In genomic region chr1:55429708-55430107, GRCm38 (mm10) we compare ENCODE assay signal across 22 mouse cellular contexts. TPM values are rescaled to one million over a fixed set of nuclear protein-coding genes. Genes with fewer than 3 reads are reported as not detected.
DNase-seq lines count a peak whose midpoint lies in the region; ATAC-seq and TF ChIP-seq lines count a peak whose summit lies in the region.
"Had no signal": no experiment of that assay in that cellular context is flagged by ENCODE, and none has a peak within 500 bp of the region (broad histone marks: within the 10 kb centered on the region; RNA-seq: fewer than 3 reads in every experiment).

No protein-coding gene starts in this region.

- intact Hi-C loops in left cerebral cortex, postnatal 10 days (cut with DNase I), result no loop called here

- DNase-seq in liver, postnatal 0 days, result no peak
- DNase-seq in liver, embryonic 11.5 days (ENCODE audit: low spot score), result no peak
- DNase-seq in CH12.LX (ENCODE audit: extremely low read depth), result no peak
- no peak for DNase-seq in thymus, adult 18-20 months
- no peak for DNase-seq in left cerebral cortex, postnatal 10 days (ENCODE audit: extremely low spot score in 1 of 2, low spot score in 2 of 2)
- DNase-seq: adrenal gland, postnatal 14 days; cerebellum, adult 11-12 months; cerebellum, adult 9-10 months; cerebellum, postnatal 25 days; gastrocnemius, postnatal 36 days; heart, adult 11 months; heart, postnatal 14 days had no signal

- 99% methylated on average over 1 of the region's 1 CpGs for WGBS in intestine, postnatal 0 days
- WGBS in intestine, embryonic 16.5 days, result 97% methylated on average over 1 of the region's 1 CpGs
- WGBS in liver, postnatal 0 days (ENCODE audit: insufficient replicate concordance), result 93% methylated on average over 1 of the region's 1 CpGs
- 95% methylated on average over 1 of the region's 1 CpGs for WGBS in liver, embryonic 11.5 days

- 0 out of 2 replicates have a peak, but pooled peaks have one; percentile 12 for TF ChIP-seq CTCF in intestine, postnatal 0 days (IDR thresholded peaks at IDR 0.05; ENCODE audit: low read depth)
- TF ChIP-seq CTCF in liver, postnatal 0 days (IDR thresholded peaks at IDR 0.05; ENCODE audit: low read depth), result 0 out of 2 replicates have a peak, but pooled peaks have one; percentile 9
- TF ChIP-seq CTCF in CH12.LX (conservative IDR thresholded peaks at IDR 0.05 in 1 of 2, IDR thresholded peaks at IDR 0.05 in 1 of 2; ENCODE audit: low read depth in 2 of 2, low read length in 2 of 2) (peak in 1 of 2 experiments; percentile 23; a peak in 2 of 4 replicates), E14TG2a.4 (conservative IDR thresholded peaks at IDR 0.05; ENCODE audit: low read length) (0 out of 2 replicates have a peak, but pooled peaks have one; percentile 5)

- no peak overlapping the region for H3K9ac ChIP-seq in intestine, postnatal 0 days (ENCODE audit: low read depth, low read length)
- H3K9ac ChIP-seq in intestine, embryonic 16.5 days (ENCODE audit: low read depth, low read length), result no peak overlapping the region
- H3K9ac ChIP-seq in liver, postnatal 0 days (replicated peaks), result no peak overlapping the region
- H3K9ac ChIP-seq in liver, embryonic 11.5 days (ENCODE audit: low read depth, low read length), result no peak overlapping the region
- H3K9ac ChIP-seq in CH12.LX (ENCODE audit: insufficient read depth, low read depth), result no peak overlapping the region
- H3K9ac ChIP-seq: embryonic facial prominence, embryonic 12.5 days; forebrain, embryonic 15.5 days; heart, embryonic 15.5 days; hindbrain, embryonic 14.5 days had no signal

- H3K36me3 ChIP-seq in intestine, postnatal 0 days (ENCODE audit: control insufficient read depth, insufficient read depth), result no peaks in the 10 kb centered on the region
- H3K36me3 ChIP-seq in intestine, embryonic 16.5 days (ENCODE audit: control insufficient read depth, insufficient read depth, low read length), result no peaks in the 10 kb centered on the region
- no peaks in the 10 kb centered on the region for H3K36me3 ChIP-seq in liver, postnatal 0 days (replicated peaks; ENCODE audit: insufficient read depth, low read length)
- H3K36me3 ChIP-seq in liver, embryonic 11.5 days (ENCODE audit: control insufficient read depth, insufficient read depth, low read length), result no peaks in the 10 kb centered on the region
- no peaks in the 10 kb centered on the region for H3K36me3 ChIP-seq in CH12.LX (replicated peaks in 1 of 2; ENCODE audit: control insufficient read depth in 1 of 2, insufficient read depth in 1 of 2, low read length in 1 of 2)
- H3K36me3 ChIP-seq in E14TG2a.4 (ENCODE audit: insufficient read depth, low read length), result no peaks in the 10 kb centered on the region
- H3K36me3 ChIP-seq: embryonic facial prominence, embryonic 12.5 days; forebrain, embryonic 15.5 days; heart, embryonic 15.5 days had no signal

- TF ChIP-seq RAD21 in CH12.LX (IDR thresholded peaks at IDR 0.05; ENCODE audit: low read depth, low read length), result peak; percentile 14

- dilution Hi-C loops in CH12.LX (cut with MboI; ENCODE audit: extremely low pct_ligation_motif_present, extremely low pct_unique_long_range_greater_than_20kb, low sequenced_read_pairs), result no loop called here

- no peak for TF ChIP-seq POLR2A in CH12.LX (IDR thresholded peaks at IDR 0.05; ENCODE audit: low read depth, low read length)

- in situ Hi-C loops in CH12.LX (cut with MboI; ENCODE audit: low pct_ligation_motif_present, low pct_unique_long_range_greater_than_20kb, low sequenced_read_pairs), result no loop called here

- no peak for ATAC-seq in intestine, postnatal 0 days
- ATAC-seq in intestine, embryonic 16.5 days, result no peak
- ATAC-seq in liver, postnatal 0 days, result no peak
- no peak for ATAC-seq in liver, embryonic 11.5 days (replicated peaks; ENCODE audit: low FRiP score)
- ATAC-seq: activated CD4-positive, CD25-positive, alpha-beta regulatory T cell, adult 4 months; forebrain, embryonic 15.5 days had no signal

- TF ChIP-seq EP300 in liver, postnatal 0 days (IDR thresholded peaks at IDR 0.05; ENCODE audit: low read depth), result no peak
- no peak for TF ChIP-seq EP300 in CH12.LX (IDR thresholded peaks at IDR 0.05; ENCODE audit: low read length)

- no peaks in the 10 kb centered on the region for H3K4me1 ChIP-seq in intestine, postnatal 0 days (replicated peaks; ENCODE audit: control insufficient read depth, insufficient read depth, low read length)
- H3K4me1 ChIP-seq in intestine, embryonic 16.5 days (ENCODE audit: control insufficient read depth, insufficient read depth, low read length), result no peaks in the 10 kb centered on the region
- H3K4me1 ChIP-seq in liver, postnatal 0 days (ENCODE audit: insufficient read depth), result no peaks in the 10 kb centered on the region
- H3K4me1 ChIP-seq in liver, embryonic 11.5 days (replicated peaks; ENCODE audit: control insufficient read depth, insufficient read depth, low read length), result no peaks in the 10 kb centered on the region
- H3K4me1 ChIP-seq in CH12.LX (ENCODE audit: control insufficient read depth in 1 of 2, insufficient read depth in 2 of 2) (no peaks in the 10 kb centered on the region), E14TG2a.4 (replicated peaks; ENCODE audit: low read depth, low read length) (no peaks in the 10 kb centered on the region)
- H3K4me1 ChIP-seq: embryonic facial prominence, embryonic 12.5 days; forebrain, embryonic 15.5 days had no signal

- no peak overlapping the region for H3K4me3 ChIP-seq in intestine, postnatal 0 days (ENCODE audit: low read depth, low read length)
- H3K4me3 ChIP-seq in intestine, embryonic 16.5 days (ENCODE audit: low read length), result no peak overlapping the region
- H3K4me3 ChIP-seq in liver, postnatal 0 days (ENCODE audit: low read depth, low read length), result no peak overlapping the region
- no peak overlapping the region for H3K4me3 ChIP-seq in liver, embryonic 11.5 days (ENCODE audit: low read depth, low read length)
- H3K4me3 ChIP-seq in CH12.LX (replicated peaks in 1 of 3; ENCODE audit: low read depth in 2 of 3, low read length in 2 of 3, poor library complexity in 1 of 3), result no peak overlapping the region
- no peak overlapping the region for H3K4me3 ChIP-seq in E14TG2a.4 (replicated peaks; ENCODE audit: low read length)
- H3K4me3 ChIP-seq: embryonic facial prominence, embryonic 12.5 days; forebrain, embryonic 15.5 days; heart, embryonic 15.5 days had no signal

- no peaks in the 10 kb centered on the region for H3K79me2 ChIP-seq in CH12.LX (replicated peaks; ENCODE audit: control insufficient read depth, extremely low read depth, insufficient read depth, poor library complexity, severe bottlenecking)

- H3K27ac ChIP-seq in intestine, postnatal 0 days (ENCODE audit: low read depth, low read length), result no peak overlapping the region
- H3K27ac ChIP-seq in intestine, embryonic 16.5 days (ENCODE audit: low read length), result no peak overlapping the region
- no peak overlapping the region for H3K27ac ChIP-seq in liver, postnatal 0 days (ENCODE audit: low read depth)
- no peak overlapping the region for H3K27ac ChIP-seq in liver, embryonic 11.5 days (ENCODE audit: low read depth, low read length)
- no peak overlapping the region for H3K27ac ChIP-seq in CH12.LX (ENCODE audit: insufficient read depth, low read depth)
- H3K27ac ChIP-seq: embryonic facial prominence, embryonic 12.5 days; forebrain, embryonic 15.5 days; heart, embryonic 15.5 days; hindbrain, embryonic 14.5 days had no signal

- no peaks in the 10 kb centered on the region for H3K27me3 ChIP-seq in intestine, postnatal 0 days (replicated peaks; ENCODE audit: control insufficient read depth, insufficient read depth, low read length)
- no peaks in the 10 kb centered on the region for H3K27me3 ChIP-seq in intestine, embryonic 16.5 days (replicated peaks; ENCODE audit: control insufficient read depth, insufficient read depth, low read length)
- H3K27me3 ChIP-seq in liver, postnatal 0 days (ENCODE audit: insufficient read depth, low read length), result no peaks in the 10 kb centered on the region
- H3K27me3 ChIP-seq in liver, embryonic 11.5 days (replicated peaks; ENCODE audit: control insufficient read depth, insufficient read depth, low read length), result no peaks in the 10 kb centered on the region
- H3K27me3 ChIP-seq in CH12.LX (replicated peaks) (no peaks in the 10 kb centered on the region), E14TG2a.4 (ENCODE audit: insufficient read depth, low read length) (no peaks in the 10 kb centered on the region)
- H3K27me3 ChIP-seq: embryonic facial prominence, embryonic 12.5 days; forebrain, embryonic 15.5 days; heart, embryonic 15.5 days had no signal

- no peaks in the 10 kb centered on the region for H3K9me3 ChIP-seq in intestine, postnatal 0 days (ENCODE audit: control insufficient read depth)
- no peaks in the 10 kb centered on the region for H3K9me3 ChIP-seq in intestine, embryonic 16.5 days (ENCODE audit: control insufficient read depth, low read length)
- H3K9me3 ChIP-seq in liver, postnatal 0 days (ENCODE audit: low read length), result no peaks in the 10 kb centered on the region
- no peaks in the 10 kb centered on the region for H3K9me3 ChIP-seq in liver, embryonic 11.5 days (ENCODE audit: control insufficient read depth, low read length)
- H3K9me3 ChIP-seq in CH12.LX (replicated peaks; ENCODE audit: low read length), result no peaks in the 10 kb centered on the region
- no peaks in the 10 kb centered on the region for H3K9me3 ChIP-seq in E14TG2a.4 (ENCODE audit: low read length)
- H3K9me3 ChIP-seq: embryonic facial prominence, embryonic 12.5 days; forebrain, embryonic 15.5 days; heart, embryonic 15.5 days had no signal

- H3K4me2 ChIP-seq in intestine, postnatal 0 days (replicated peaks; ENCODE audit: low read depth), result no peak overlapping the region
- H3K4me2 ChIP-seq in intestine, embryonic 16.5 days (ENCODE audit: low read depth, low read length), result no peak overlapping the region
- no peak overlapping the region for H3K4me2 ChIP-seq in liver, postnatal 0 days (ENCODE audit: low read depth, low read length)
- no peak overlapping the region for H3K4me2 ChIP-seq in liver, embryonic 11.5 days
- H3K4me2 ChIP-seq in CH12.LX (ENCODE audit: insufficient read depth, low read depth, poor library complexity, severe bottlenecking), result no peak overlapping the region
- H3K4me2 ChIP-seq: embryonic facial prominence, embryonic 12.5 days; forebrain, embryonic 15.5 days; heart, embryonic 11.5 days; heart, embryonic 15.5 days; hindbrain, embryonic 14.5 days had no signal

TF ChIP-seq in CH12.LX, 34 proteins besides CTCF, POLR2A, EP300 and RAD21 (continues in another document):
- TF ChIP-seq MAZ (IDR thresholded peaks at IDR 0.05; ENCODE audit: low read depth, low read length) (no peak), ELF1 (IDR thresholded peaks at IDR 0.05; ENCODE audit: low read depth, low read length) (no peak), PAX5 (IDR thresholded peaks at IDR 0.05; ENCODE audit: low read length) (no peak)

RNA-seq across cellular contexts. Expression of gene Plcl1, which starts 24.0 kb away (rescaled TPM):
- 1.1 and 1.3 TPM in 2 replicates for polyA plus RNA-seq in intestine, postnatal 0 days (2015; fragmentation: Nextera tagmentation; extraction: Ambion mirVana)
- 1.5 TPM in 2 replicates for polyA plus RNA-seq in intestine, embryonic 16.5 days (2015; fragmentation: Nextera tagmentation; extraction: Ambion mirVana)
- 0.15 and 0.25 TPM in 2 replicates for polyA plus RNA-seq in liver, postnatal 0 days (2015; fragmentation: Nextera tagmentation; extraction: Ambion mirVana)
- 0.63 and 0.96 TPM in 2 replicates for polyA plus RNA-seq in liver, embryonic 11.5 days (2014; fragmentation: Nextera tagmentation; extraction: Ambion mirVana)
- total RNA-seq in CH12.LX (2012; rRNA removed) (under 0.01 and 0.13 TPM in 2 replicates), CH12.LX (2014; rRNA removed) (0.07 and 0.08 TPM in 2 replicates)
- polyA plus RNA-seq in CH12.LX (2012; ENCODE audit: insufficient read length, low read depth), result 0.04 and 0.41 TPM in 2 replicates
- 10 to 100 TPM; 14.1 to 14.7 TPM for total RNA-seq in left cerebral cortex, postnatal 10 days (2021)
- total RNA-seq: MEL had no signal
